Mouse (Mus musculus) lung, postnatal 0 days (tissue): Measurements from ENCODE around the gene Itgb2l. TPM values are rescaled to one million over a fixed set of nuclear protein-coding genes. Genes with fewer than 3 reads are reported as not detected.

Source experiments
- ATAC-seq: fragments of 200-750 bp; cut with Nextera tagmentation; 2 replicates; pipeline ENCODE4 v1.8.0; 2017; ENCODE audit warnings: moderate library complexity
- DNase-seq: peaks from one replicate; pipeline ENCODE4 v3.0.0-alpha.2; 2016; ENCODE audit warnings: low spot score
- H3K27ac ChIP-seq: fragments of 300-500 bp; sonication (generic); 2 replicates; pipeline ENCODE4 v1.5.1; 2014; ENCODE audit warnings: antibody characterized with exemption, mild to moderate bottlenecking, low read length, mixed read lengths
- H3K27me3 ChIP-seq: fragments of 300-500 bp; sonication (generic); replicated peaks from 2 replicates; pipeline ENCODE4 v1.6.1; 2014; ENCODE audit warnings: low read length, mixed read lengths; ENCODE audit not compliant: insufficient read depth
- H3K36me3 ChIP-seq: fragments of 300-500 bp; sonication (generic); 2 replicates; pipeline ENCODE4 v1.6.1; 2014; ENCODE audit warnings: low read length, mixed read lengths; ENCODE audit not compliant: insufficient read depth
- H3K4me1 ChIP-seq: fragments of 300-500 bp; sonication (generic); 2 replicates; pipeline ENCODE4 v1.6.1; 2014; ENCODE audit warnings: antibody characterized with exemption, low read depth, low read length, mixed read lengths; ENCODE audit not compliant: insufficient read depth
- H3K4me2 ChIP-seq: fragments of 300-500 bp; sonication (generic); replicated peaks from 2 replicates; pipeline ENCODE4 v1.6.1; 2014; ENCODE audit warnings: low read depth, mild to moderate bottlenecking, low read length, moderate library complexity, mixed read lengths
- H3K4me3 ChIP-seq: fragments of 300-500 bp; sonication (generic); 2 replicates; pipeline ENCODE4 v1.5.1; 2014; ENCODE audit warnings: low read depth, low read length
- H3K9ac ChIP-seq: fragments of 300-500 bp; sonication (generic); replicated peaks from 2 replicates; pipeline ENCODE4 v1.6.1; 2014; ENCODE audit warnings: low read depth, mild to moderate bottlenecking
- H3K9me3 ChIP-seq: fragments of 300-500 bp; sonication (generic); 2 replicates; pipeline ENCODE4 v1.6.1; 2016; ENCODE audit warnings: low read length, mixed read lengths
- CTCF ChIP-seq: IDR thresholded peaks from 2 replicates; pipeline ENCODE4 v1.5.1; 2016; ENCODE audit warnings: antibody characterized with exemption, mild to moderate bottlenecking
- EP300 ChIP-seq: IDR thresholded peaks from 2 replicates; pipeline ENCODE4 v1.6.1; 2016; ENCODE audit warnings: antibody characterized with exemption, mild to moderate bottlenecking, control low read depth
- WGBS: fragments of 180-500 bp; shearing (Covaris S2); extraction: QIAGEN DNeasy Blood & Tissue Kit; methylation state at CpG from one replicate; pipeline ENCODE4 v1.1.7; 2014; 5-methylcytosine and 5-hydroxymethylcytosine counted together
- polyA plus RNA-seq: library from polyadenylated mRNA; unstranded; fragments of >200 nt; fragmentation: Nextera tagmentation; extraction: Ambion mirVana; gene quantifications from 2 replicates; pipeline ENCODE4 v1.2.1, GENCODE M21; 2015

The Itgb2l gene
- polyA plus RNA-seq, 1 experiment from 2014 or later = 0.93 TPM

DNA sequence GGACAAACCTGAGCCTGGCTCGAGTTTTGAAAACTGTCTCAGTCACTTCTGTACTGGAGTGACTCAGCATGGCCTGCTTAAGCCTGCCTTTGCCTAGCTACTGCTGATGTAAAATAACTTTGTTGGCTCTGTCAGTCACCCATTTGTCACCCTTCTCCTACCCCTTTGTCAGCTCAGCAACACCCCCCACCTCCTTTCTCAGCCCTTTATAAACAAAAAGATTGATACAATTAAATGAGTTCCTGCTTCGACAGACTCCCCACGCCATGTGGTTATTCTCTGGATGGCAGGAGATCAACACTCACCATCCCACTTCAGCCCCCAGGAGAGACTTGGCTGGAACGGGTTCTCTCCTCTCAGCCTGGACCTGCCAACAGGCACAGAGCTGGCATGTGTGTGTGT lies 35.4 kb downstream of the Itgb2l start:
- H3K36me3 ChIP-seq = 0 out of 2 replicates have a peak, but pooled peaks cover 4% of the 10 kb centered on the region
- H3K9me3 ChIP-seq = no peaks in the 10 kb centered on the region
- H3K27me3 ChIP-seq = no peaks in the 10 kb centered on the region
- no peak overlapping the region for H3K27ac ChIP-seq
- DNase-seq (no peak), ATAC-seq (no peak)
- no peaks in the 10 kb centered on the region for H3K4me1 ChIP-seq
- H3K4me2 ChIP-seq = no peak overlapping the region
- WGBS = 8% methylated on average over 4 of the region's 4 CpGs
- H3K4me3 ChIP-seq = no peak overlapping the region
- H3K9ac ChIP-seq = no peak overlapping the region
- TF ChIP-seq CTCF (no peak), EP300 (no peak)

DNA sequence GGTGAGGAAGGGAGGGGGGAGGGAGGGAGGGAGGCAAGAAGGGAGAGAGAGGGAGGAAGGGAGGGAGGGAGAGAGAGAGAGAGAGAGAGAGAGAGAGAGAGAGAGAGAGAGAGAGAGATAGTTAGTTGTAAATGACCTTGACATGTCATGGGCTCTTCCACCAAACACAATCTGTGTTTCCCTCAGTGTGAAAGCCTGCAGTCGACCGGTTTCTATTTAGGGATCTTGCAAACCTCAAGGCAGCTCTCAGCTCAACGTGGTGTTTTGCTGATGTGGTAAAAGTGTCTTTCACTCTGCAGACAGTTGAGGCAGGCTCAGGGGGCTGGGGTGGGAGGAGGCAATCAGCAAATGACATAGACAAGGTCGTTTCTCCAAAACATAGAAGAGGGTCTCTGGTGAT lies 37.1 kb downstream of the Itgb2l start:
- Histone ChIP-seq H3K4me2 (no peak overlapping the region), H3K9me3 (no peaks in the 10 kb centered on the region), H3K4me1 (no peaks in the 10 kb centered on the region), H3K9ac (no peak overlapping the region), H3K27me3 (no peaks in the 10 kb centered on the region), H3K27ac (no peak overlapping the region), H3K36me3 (0 out of 2 replicates have a peak, but pooled peaks cover 4% of the 10 kb centered on the region), H3K4me3 (no peak overlapping the region)
- 47% methylated on average over 4 of the region's 4 CpGs for WGBS
- DNase-seq (no peak), ATAC-seq (no peak)
- TF ChIP-seq EP300 = no peak
- no peak for TF ChIP-seq CTCF

DNA sequence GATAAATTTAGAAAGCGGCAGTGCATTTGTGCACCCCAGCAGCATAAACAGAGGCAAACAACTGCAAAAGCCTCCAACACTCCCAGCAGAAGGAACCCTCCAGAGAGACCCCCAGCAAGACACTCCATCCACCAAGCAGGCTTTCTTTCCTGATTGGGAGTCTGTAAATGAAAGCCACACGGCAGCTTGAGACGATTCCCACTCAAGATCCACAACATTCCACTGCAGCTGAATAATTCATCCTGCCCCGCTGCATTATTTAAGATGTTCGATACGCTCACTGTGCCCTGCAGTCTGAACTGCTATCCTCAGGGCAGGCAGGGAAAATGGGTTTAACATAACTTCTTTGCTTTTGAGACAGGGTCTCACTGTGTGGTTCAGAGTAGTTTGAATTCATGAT lies 41.1 kb downstream of the Itgb2l start:
- no peaks in the 10 kb centered on the region for H3K9me3 ChIP-seq
- no peaks in the 10 kb centered on the region for H3K27me3 ChIP-seq
- no peaks in the 10 kb centered on the region for H3K4me1 ChIP-seq
- H3K9ac ChIP-seq = no peak overlapping the region
- ATAC-seq (no peak), DNase-seq (no peak)
- 0 out of 2 replicates have a peak, but pooled peaks cover 4% of the 10 kb centered on the region for H3K36me3 ChIP-seq
- TF ChIP-seq EP300 (no peak), CTCF (no peak)
- H3K27ac ChIP-seq = no peak overlapping the region
- no peak overlapping the region for H3K4me3 ChIP-seq
- 80% methylated on average over 6 of the region's 6 CpGs for WGBS
- no peak overlapping the region for H3K4me2 ChIP-seq

DNA sequence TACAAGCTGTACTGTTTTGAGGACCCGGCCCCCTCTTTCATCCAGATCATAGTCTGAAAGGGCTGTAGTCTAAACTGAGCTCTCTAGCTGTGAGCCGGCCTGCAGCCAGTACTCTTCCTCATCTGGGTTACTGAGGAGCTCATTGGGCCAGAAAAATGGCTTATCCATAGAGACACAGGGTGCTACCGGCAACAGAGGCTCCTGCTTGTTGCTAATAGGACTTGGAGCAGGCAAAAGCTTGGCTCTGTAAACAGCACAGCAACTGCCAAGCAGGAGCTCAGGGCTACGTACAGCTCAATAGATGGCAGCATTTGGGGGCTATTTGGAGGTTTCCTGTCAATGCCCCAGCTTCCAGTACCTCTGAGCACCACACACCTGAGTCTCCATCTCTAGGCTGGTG lies 43.4 kb downstream of the Itgb2l start:
- no peak overlapping the region for H3K4me3 ChIP-seq
- ATAC-seq (no peak), DNase-seq (no peak)
- no peak overlapping the region for H3K9ac ChIP-seq
- H3K27me3 ChIP-seq = no peaks in the 10 kb centered on the region
- H3K27ac ChIP-seq = no peak overlapping the region
- H3K4me1 ChIP-seq = no peaks in the 10 kb centered on the region
- TF ChIP-seq CTCF (no peak), EP300 (no peak)
- 73% methylated on average over 4 of the region's 4 CpGs for WGBS
- H3K4me2 ChIP-seq = no peak overlapping the region
- no peaks in the 10 kb centered on the region for H3K9me3 ChIP-seq
- H3K36me3 ChIP-seq = 0 out of 2 replicates have a peak, but pooled peaks cover 4% of the 10 kb centered on the region

DNA sequence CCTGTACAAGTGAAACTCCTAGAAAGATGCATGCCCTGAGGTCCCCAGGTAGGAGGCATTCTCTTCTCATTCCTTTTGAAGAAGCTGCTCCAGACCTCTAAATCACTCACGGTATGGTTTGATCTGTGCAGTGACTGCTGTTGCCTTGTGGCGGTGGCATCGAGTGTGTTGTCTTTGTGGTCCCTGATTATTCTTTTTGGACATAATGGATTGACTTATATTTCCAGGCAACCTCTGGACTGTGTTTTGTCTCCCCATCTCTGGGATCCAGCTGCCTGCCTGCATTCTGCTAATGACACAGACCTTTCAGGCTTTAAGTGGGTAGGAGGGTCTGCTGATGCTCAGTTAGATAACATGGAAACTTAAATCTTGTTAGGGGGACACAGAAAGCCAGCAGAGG lies 44.6 kb downstream of the Itgb2l start:
- Histone ChIP-seq H3K4me1 (no peaks in the 10 kb centered on the region), H3K36me3 (0 out of 2 replicates have a peak, but pooled peaks cover 4% of the 10 kb centered on the region), H3K9me3 (no peaks in the 10 kb centered on the region), H3K27ac (no peak overlapping the region), H3K27me3 (no peaks in the 10 kb centered on the region), H3K9ac (no peak overlapping the region), H3K4me3 (no peak overlapping the region), H3K4me2 (no peak overlapping the region)
- DNase-seq = no peak
- no peak for ATAC-seq
- TF ChIP-seq EP300 (no peak), CTCF (no peak)
- WGBS = 79% methylated on average over 3 of the region's 3 CpGs

DNA sequence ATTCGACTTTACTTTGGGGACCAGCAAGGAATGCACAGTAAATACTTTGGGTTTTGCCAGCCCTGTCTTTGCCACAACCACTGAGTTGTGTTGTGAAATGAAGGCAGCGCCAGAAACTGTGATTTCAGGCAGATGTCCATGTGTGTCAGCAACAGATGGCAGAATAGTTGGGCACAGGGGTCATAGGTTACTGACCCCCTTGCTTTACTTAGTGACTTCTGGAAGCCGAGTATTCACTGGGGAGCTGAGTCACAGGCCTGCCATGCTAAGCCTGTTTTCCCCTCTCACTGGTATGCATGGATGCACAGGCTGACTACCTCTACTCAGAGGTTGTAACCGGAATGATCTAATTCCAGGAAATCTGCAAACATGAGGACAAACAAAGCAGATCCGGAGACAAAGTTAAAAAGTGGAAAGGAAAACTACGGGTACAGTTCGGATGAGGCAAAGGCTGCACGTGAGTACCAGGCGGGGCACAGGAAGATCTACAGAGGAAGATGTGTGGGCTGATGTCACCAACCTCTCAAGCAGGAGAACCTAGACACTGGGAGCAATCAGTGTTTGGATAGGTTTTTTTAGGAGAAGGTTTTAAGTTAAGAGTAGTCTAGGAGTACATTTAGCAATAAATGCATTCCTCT lies 47.3 kb downstream of the Itgb2l start:
- Histone ChIP-seq H3K4me1 (no peaks in the 10 kb centered on the region), H3K4me2 (no peak overlapping the region), H3K9me3 (no peaks in the 10 kb centered on the region), H3K27me3 (no peaks in the 10 kb centered on the region), H3K36me3 (no peaks in the 10 kb centered on the region), H3K27ac (no peak overlapping the region), H3K9ac (no peak overlapping the region), H3K4me3 (no peak overlapping the region)
- TF ChIP-seq CTCF = no peak
- no peak for TF ChIP-seq EP300
- WGBS = 59% methylated on average over 9 of the region's 9 CpGs
- no peak for ATAC-seq
- no peak for DNase-seq
